Mouse (Mus musculus) lung, adult 2 months (tissue): Measurements from ENCODE around the gene Sh3bp1.

Experiments
- CTCF ChIP-seq: fragments of 200-500 bp; IDR thresholded peaks from 2 replicates; pipeline ENCODE4 v1.5.1; 2011; ENCODE audit warnings: mild to moderate bottlenecking, low read length, control low read depth; ENCODE audit not compliant: insufficient read depth
- POLR2A ChIP-seq: fragments of 200-500 bp; IDR thresholded peaks from 2 replicates; pipeline ENCODE4 v1.6.1; 2011; ENCODE audit warnings: low read depth, mild to moderate bottlenecking, control low read depth, low read length, borderline replicate concordance; ENCODE audit errors: extremely low read depth

- no peak for TF ChIP-seq POLR2A
- TF ChIP-seq CTCF = no peak
Measured at GRCm38 (mm10) chr15:78936403-78936802, 36.8 kb downstream of the Sh3bp1 start.
